Comparison of ENCODE assay signal across 39 mouse cellular contexts in the genomic region with DNA sequence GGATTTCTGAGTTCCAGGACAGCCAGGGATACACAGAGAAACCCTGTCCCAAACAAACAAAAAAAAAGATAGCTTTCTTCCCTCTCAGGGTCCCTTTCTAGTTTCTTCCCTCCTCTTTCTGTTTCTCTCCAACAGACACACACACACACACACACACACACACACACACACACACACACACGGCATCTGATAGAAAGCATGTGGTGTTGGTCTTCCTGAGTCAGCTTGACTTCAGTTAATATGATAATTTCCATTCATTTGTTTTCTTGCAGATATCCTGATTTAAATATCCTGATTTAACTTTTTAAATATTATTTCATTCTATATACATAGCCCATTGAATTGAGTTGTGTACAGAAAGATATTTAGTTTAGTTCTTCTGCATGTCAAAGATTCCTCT. TPM values are rescaled to one million over a fixed set of nuclear protein-coding genes. Genes with fewer than 3 reads are reported as not detected.
"Had no signal": no experiment of that assay in that cellular context is flagged by ENCODE, and none has a peak within 500 bp of the region (broad histone marks: within the 10 kb centered on the region; RNA-seq: fewer than 3 reads in every experiment).

No protein-coding gene starts in this region.

- DNase-seq: cerebellum, adult 9-11 months; cerebellum, postnatal 10 days; cerebellum, postnatal 14 days; cerebellum, postnatal 25 days; cerebellum, postnatal 36 days; embryo, embryonic 11 days; forebrain, postnatal 0 days; gastrocnemius, adult 2 months; gastrocnemius, postnatal 10 days; gastrocnemius, postnatal 14 days; gastrocnemius, postnatal 25 days; gastrocnemius, postnatal 36 days; heart, adult 11 months; heart, adult 18-20 months; heart, adult 2 months had no signal

- ATAC-seq: forebrain, embryonic 13.5 days; forebrain, embryonic 14.5 days; forebrain, embryonic 15.5 days; forebrain, embryonic 16.5 days; forebrain, postnatal 0 days had no signal

- H3K27ac ChIP-seq: embryonic facial prominence, embryonic 10.5 days; embryonic facial prominence, embryonic 12.5 days; embryonic facial prominence, embryonic 13.5 days; embryonic facial prominence, embryonic 15.5 days; forebrain, embryonic 10.5 days; forebrain, embryonic 12.5 days; forebrain, embryonic 13.5 days; forebrain, embryonic 15.5 days; gastrocnemius, adult 2 months; heart, adult 2 months; heart, embryonic 10.5 days had no signal

- H3K4me3 ChIP-seq: embryonic facial prominence, embryonic 10.5 days; embryonic facial prominence, embryonic 12.5 days; embryonic facial prominence, embryonic 13.5 days; embryonic facial prominence, embryonic 15.5 days; erythroblast, embryonic 14.5 days; forebrain, embryonic 10.5 days; forebrain, embryonic 12.5 days; forebrain, embryonic 13.5 days; forebrain, embryonic 15.5 days; gastrocnemius, adult 2 months; heart, adult 2 months; heart, embryonic 10.5 days had no signal

- H3K9ac ChIP-seq: embryonic facial prominence, embryonic 12.5 days; embryonic facial prominence, embryonic 13.5 days; embryonic facial prominence, embryonic 15.5 days; forebrain, embryonic 12.5 days; forebrain, embryonic 13.5 days; forebrain, embryonic 15.5 days; forebrain, postnatal 0 days had no signal

- H3K4me2 ChIP-seq: embryonic facial prominence, embryonic 12.5 days; embryonic facial prominence, embryonic 13.5 days; embryonic facial prominence, embryonic 15.5 days; forebrain, embryonic 12.5 days; forebrain, embryonic 13.5 days; forebrain, embryonic 15.5 days had no signal

- H3K4me1 ChIP-seq: embryonic facial prominence, embryonic 10.5 days; embryonic facial prominence, embryonic 12.5 days; embryonic facial prominence, embryonic 13.5 days; forebrain, embryonic 10.5 days; forebrain, embryonic 12.5 days; forebrain, embryonic 13.5 days; forebrain, embryonic 15.5 days had no signal

- H3K9me3 ChIP-seq: embryonic facial prominence, embryonic 10.5 days; embryonic facial prominence, embryonic 12.5 days; embryonic facial prominence, embryonic 13.5 days; embryonic facial prominence, embryonic 15.5 days; forebrain, embryonic 10.5 days; forebrain, embryonic 12.5 days; forebrain, embryonic 13.5 days; forebrain, embryonic 15.5 days; heart, embryonic 10.5 days had no signal

- H3K27me3 ChIP-seq: embryonic facial prominence, embryonic 12.5 days; embryonic facial prominence, embryonic 13.5 days; embryonic facial prominence, embryonic 15.5 days; forebrain, embryonic 12.5 days; forebrain, embryonic 13.5 days; forebrain, embryonic 15.5 days had no signal

RNA-seq across cellular contexts. Expression of a gene that starts 28.7 kb away (rescaled TPM):
- total RNA-seq: common myeloid progenitor, adult 5-6 weeks; forebrain, postnatal 0 days; gastrocnemius, adult 18-20 months; gastrocnemius, adult 2 months; gastrocnemius, adult 8-10 months; gastrocnemius, postnatal 10 days; gastrocnemius, postnatal 14 days; gastrocnemius, postnatal 25 days; gastrocnemius, postnatal 36 days; gastrocnemius, postnatal 4 days; granulocyte monocyte progenitor cell, adult 5-6 weeks; heart, adult 18-20 months; heart, adult 2 months; heart, adult 8-10 months had no signal
- polyA plus RNA-seq: cortical plate, adult 2 months; embryonic facial prominence, embryonic 10.5 days; embryonic facial prominence, embryonic 11.5 days; embryonic facial prominence, embryonic 12.5 days; embryonic facial prominence, embryonic 13.5 days; embryonic facial prominence, embryonic 14.5 days; embryonic facial prominence, embryonic 15.5 days; erythroblast, embryonic 14.5 days; forebrain, embryonic 11.5 days; forebrain, embryonic 12.5 days; forebrain, embryonic 13.5 days; forebrain, embryonic 15.5 days; forebrain, postnatal 0 days; frontal cortex, adult 2 months; gonadal fat pad, adult 2 months; heart, adult 2 months had no signal
